Mouse (Mus musculus) heart, postnatal 0 days (tissue): ENCODE data around the gene Eipr1. TPM values are rescaled to one million over a fixed set of nuclear protein-coding genes. Genes with fewer than 3 reads are reported as not detected.

Source experiments
- ATAC-seq: fragments of 200-750 bp; cut with Nextera tagmentation; 2 replicates; pipeline ENCODE4 v1.8.0; 2017; ENCODE audit warnings: low read depth, moderate number of reproducible peaks, moderate library complexity; ENCODE audit not compliant: insufficient read depth
- DNase-seq: peaks from one replicate; pipeline ENCODE4 v3.0.0-alpha.2; 2016; ENCODE audit warnings: low spot score
- H3K27ac ChIP-seq: fragments of 300-500 bp; sonication (generic); 2 replicates; pipeline ENCODE4 v1.5.1; 2014; ENCODE audit warnings: low read depth, mild to moderate bottlenecking
- H3K27me3 ChIP-seq: fragments of 300-500 bp; sonication (generic); 2 replicates; pipeline ENCODE4 v1.6.1; 2014; ENCODE audit warnings: low read length, mixed read lengths; ENCODE audit not compliant: control insufficient read depth, insufficient read depth
- H3K36me3 ChIP-seq: fragments of 300-500 bp; sonication (generic); replicated peaks from 2 replicates; pipeline ENCODE4 v1.6.1; 2014; ENCODE audit warnings: low read length, mixed read lengths; ENCODE audit not compliant: control insufficient read depth, insufficient read depth
- H3K4me1 ChIP-seq: fragments of 300-500 bp; sonication (generic); 2 replicates; pipeline ENCODE4 v1.6.1; 2014; ENCODE audit warnings: antibody characterized with exemption; ENCODE audit not compliant: control insufficient read depth, insufficient read depth
- H3K4me2 ChIP-seq: fragments of 300-500 bp; sonication (generic); 2 replicates; pipeline ENCODE4 v1.6.1; 2014; ENCODE audit warnings: low read depth, mild to moderate bottlenecking, low read length, moderate library complexity
- H3K4me3 ChIP-seq: fragments of 300-500 bp; sonication (generic); 2 replicates; pipeline ENCODE4 v1.5.1; 2014; ENCODE audit warnings: low read depth, low read length
- H3K9ac ChIP-seq: fragments of 300-500 bp; sonication (generic); replicated peaks from 2 replicates; pipeline ENCODE4 v1.6.1; 2014; ENCODE audit warnings: low read depth, low read length, mixed read lengths
- H3K9me3 ChIP-seq: fragments of 300-500 bp; sonication (generic); replicated peaks from 2 replicates; pipeline ENCODE4 v1.6.1; 2016; ENCODE audit warnings: low read length; ENCODE audit not compliant: control insufficient read depth
- CTCF ChIP-seq: IDR thresholded peaks from 2 replicates; pipeline ENCODE4 v1.5.1; 2016; ENCODE audit warnings: antibody characterized with exemption, control low read depth, low read depth
- EP300 ChIP-seq: IDR thresholded peaks from 2 replicates; pipeline ENCODE4 v1.6.1; 2016; ENCODE audit warnings: antibody characterized with exemption, low read depth
- WGBS: fragments of 180-500 bp; shearing (Covaris S2); extraction: QIAGEN DNeasy Blood & Tissue Kit; methylation state at CpG from one replicate; pipeline ENCODE4 v1.1.7; 2014; 5-methylcytosine and 5-hydroxymethylcytosine counted together
- polyA plus RNA-seq: library from polyadenylated mRNA; unstranded; fragments of >200 nt; fragmentation: Nextera tagmentation; extraction: Ambion mirVana; gene quantifications from 2 replicates; pipeline ENCODE4 v1.2.1, GENCODE M21; 2015
- total RNA-seq: library from RNA; depleted of rRNA; stranded (reverse); fragments of >200 nt; gene quantifications from 2 replicates; pipeline ENCODE4 v1.2.3, GENCODE M21; 2014; ENCODE audit warnings: low replicate concordance

Eipr1 gene
- total and polyA plus RNA-seq, 2 experiments from 2014 or later = 13.0 to 29.3 TPM

- Histone ChIP-seq H3K4me1 (no peaks in the 10 kb centered on the region), H3K4me3 (no peak overlapping the region), H3K27ac (no peak overlapping the region), H3K9ac (no peak overlapping the region), H3K36me3 (peaks cover 62% of the 10 kb centered on the region), H3K9me3 (no peaks in the 10 kb centered on the region), H3K4me2 (no peak overlapping the region), H3K27me3 (no peaks in the 10 kb centered on the region)
- DNase-seq (no peak), ATAC-seq (no peak)
- 75% methylated on average over 24 of the region's 24 CpGs for WGBS
- TF ChIP-seq EP300 (no peak), CTCF (no peak)
Observed at GRCm38 (mm10) chr12:28714822-28715632, 36.6 kb upstream of the Eipr1 start.

- no peaks in the 10 kb centered on the region for H3K9me3 ChIP-seq
- TF ChIP-seq CTCF (no peak), EP300 (no peak)
- H3K4me1 ChIP-seq = no peaks in the 10 kb centered on the region
- DNase-seq = no peak
- no peak overlapping the region for H3K9ac ChIP-seq
- no peak overlapping the region for H3K4me3 ChIP-seq
- H3K27ac ChIP-seq = no peak overlapping the region
- no peaks in the 10 kb centered on the region for H3K27me3 ChIP-seq
- ATAC-seq = no peak
- no peak overlapping the region for H3K4me2 ChIP-seq
- WGBS = 73% methylated on average over 2 of the region's 2 CpGs
- peaks cover 62% of the 10 kb centered on the region for H3K36me3 ChIP-seq
Observed at GRCm38 (mm10) chr12:28717066-28717465, 34.5 kb upstream of the Eipr1 start.

- H3K27me3 ChIP-seq = no peaks in the 10 kb centered on the region
- ATAC-seq (no peak), DNase-seq (no peak)
- no peaks in the 10 kb centered on the region for H3K9me3 ChIP-seq
- TF ChIP-seq CTCF (no peak), EP300 (no peak)
- H3K4me2 ChIP-seq = no peak overlapping the region
- 87% methylated on average over 2 of the region's 2 CpGs for whole genome bisulfite sequencing
- no peak overlapping the region for H3K27ac ChIP-seq
- H3K9ac ChIP-seq = no peak overlapping the region
- H3K4me1 ChIP-seq = no peaks in the 10 kb centered on the region
- peaks cover 58% of the 10 kb centered on the region for H3K36me3 ChIP-seq
- H3K4me3 ChIP-seq = no peak overlapping the region
Observed at GRCm38 (mm10) chr12:28718106-28718505, 33.5 kb upstream of the Eipr1 start.

GRCm38 (mm10) chr12:28724366-28724765 lies 27.2 kb upstream of the Eipr1 start:
- H3K36me3 ChIP-seq = peaks cover 41% of the 10 kb centered on the region
- ATAC-seq (no peak), DNase-seq (no peak)
- 85% methylated on average over 3 of the region's 3 CpGs for WGBS
- TF ChIP-seq EP300 (no peak), CTCF (no peak)
- H3K9me3 ChIP-seq = no peaks in the 10 kb centered on the region
- no peak overlapping the region for H3K4me2 ChIP-seq
- H3K4me1 ChIP-seq = no peaks in the 10 kb centered on the region
- H3K4me3 ChIP-seq = no peak overlapping the region
- H3K27ac ChIP-seq = no peak overlapping the region
- no peaks in the 10 kb centered on the region for H3K27me3 ChIP-seq
- no peak overlapping the region for H3K9ac ChIP-seq

- Histone ChIP-seq H3K9ac (no peak overlapping the region), H3K4me1 (no peaks in the 10 kb centered on the region), H3K27me3 (no peaks in the 10 kb centered on the region), H3K4me3 (no peak overlapping the region), H3K27ac (no peak overlapping the region), H3K9me3 (no peaks in the 10 kb centered on the region), H3K4me2 (no peak overlapping the region), H3K36me3 (peaks cover 38% of the 10 kb centered on the region)
- no peak for TF ChIP-seq EP300
- TF ChIP-seq CTCF = no peak
- 85% methylated on average over 4 of the region's 4 CpGs for WGBS
- DNase-seq = no peak
- ATAC-seq = no peak
Observed at GRCm38 (mm10) chr12:28726204-28726603, 25.4 kb upstream of the Eipr1 start.

- 80% methylated on average over 5 of the region's 5 CpGs for WGBS
- Histone ChIP-seq H3K36me3 (peaks cover 38% of the 10 kb centered on the region), H3K4me3 (no peak overlapping the region), H3K27ac (no peak overlapping the region), H3K27me3 (no peaks in the 10 kb centered on the region), H3K4me2 (no peak overlapping the region), H3K4me1 (no peaks in the 10 kb centered on the region), H3K9me3 (no peaks in the 10 kb centered on the region), H3K9ac (no peak overlapping the region)
- no peak for DNase-seq
- TF ChIP-seq CTCF (no peak), EP300 (no peak)
- no peak for ATAC-seq
Observed at GRCm38 (mm10) chr12:28727061-28727460, 24.5 kb upstream of the Eipr1 start.
